Mouse (Mus musculus): ENCODE data around the gene Siah2. TPM values are rescaled to one million over a fixed set of nuclear protein-coding genes. Genes with fewer than 3 reads are reported as not detected.

Siah2 gene
- polyA plus RNA-seq, 1 experiment = 18.4 TPM

DNA sequence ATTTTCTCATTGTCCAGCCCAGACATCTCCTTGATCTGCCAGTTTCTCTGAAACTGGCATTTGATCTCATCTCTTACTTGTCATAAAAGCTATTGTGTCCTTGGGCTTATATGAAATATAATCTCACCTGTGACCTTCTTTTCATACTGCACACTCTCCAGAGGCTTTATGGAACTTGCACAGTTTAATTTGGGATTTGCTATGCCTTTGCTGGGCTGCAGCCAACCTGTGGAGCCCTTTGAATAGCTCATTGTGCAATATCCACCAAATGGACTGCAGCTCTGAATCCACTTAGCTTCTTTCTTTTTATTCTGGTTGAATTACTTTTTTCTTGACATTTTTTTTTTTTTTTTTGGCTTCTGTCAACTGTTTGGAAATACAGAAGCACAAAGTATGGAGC lies 37.3 kb upstream of the Siah2 start:
- H3K4me3 ChIP-seq (ENCODE audit: insufficient read depth, poor library complexity, severe bottlenecking) = no peak overlapping the region
- no peak for TF ChIP-seq FOSL1 (IDR thresholded peaks at IDR 0.05; ENCODE audit: insufficient read depth, low read length, poor library complexity, severe bottlenecking)
- no peak for TF ChIP-seq CEBPB (IDR thresholded peaks at IDR 0.05; ENCODE audit: low read depth)
- no peak for TF ChIP-seq MYOD1 (IDR thresholded peaks at IDR 0.05; ENCODE audit: control insufficient read depth, insufficient read length, low read depth)
- TF ChIP-seq CTCF (IDR thresholded peaks at IDR 0.05; ENCODE audit: control insufficient read depth, insufficient read depth, insufficient read length) = no peak
- TF ChIP-seq MYOG (IDR thresholded peaks at IDR 0.05; ENCODE audit: control insufficient read depth, extremely low read depth, insufficient read length) = no peak
- TF ChIP-seq USF1 (IDR thresholded peaks at IDR 0.05; ENCODE audit: low read depth) = no peak
- no peak for TF ChIP-seq MAX (IDR thresholded peaks at IDR 0.05)
- no peaks in the 10 kb centered on the region for H3K27me3 ChIP-seq (ENCODE audit: control insufficient read depth, insufficient read depth, insufficient read length)
- no peaks in the 10 kb centered on the region for H3K79me3 ChIP-seq (ENCODE audit: low read depth)
- no peaks in the 10 kb centered on the region for H3K79me2 ChIP-seq (ENCODE audit: control insufficient read depth, insufficient read depth)
- no peak overlapping the region for H3ac ChIP-seq (ENCODE audit: control insufficient read depth, insufficient read length, low read depth)
- no peaks in the 10 kb centered on the region for H3K36me3 ChIP-seq (ENCODE audit: control insufficient read depth, insufficient read depth)

DNA sequence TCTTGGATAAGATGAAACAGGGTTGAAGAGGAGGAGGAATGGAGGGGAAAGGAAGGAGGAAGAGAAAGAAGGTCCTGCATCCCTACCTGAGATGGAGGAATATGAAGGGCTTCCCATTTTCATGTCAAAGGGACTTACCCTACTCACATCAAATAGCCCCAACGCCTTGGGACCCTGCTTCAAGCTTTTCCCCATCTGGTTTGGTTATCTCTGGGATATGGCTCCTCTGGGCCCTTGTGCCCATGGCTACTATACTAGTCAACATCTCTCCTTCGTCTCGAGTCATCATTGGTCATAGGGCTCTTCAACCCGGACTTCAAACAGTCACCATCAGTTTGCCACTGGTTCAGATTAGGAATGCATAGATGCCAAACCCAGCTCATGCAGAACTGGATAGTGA lies 35.4 kb upstream of the Siah2 start:
- no peaks in the 10 kb centered on the region for H3K27me3 ChIP-seq (ENCODE audit: control insufficient read depth, insufficient read depth, insufficient read length)
- H3K79me3 ChIP-seq (ENCODE audit: low read depth) = no peaks in the 10 kb centered on the region
- no peaks in the 10 kb centered on the region for H3K79me2 ChIP-seq (ENCODE audit: control insufficient read depth, insufficient read depth)
- H3K36me3 ChIP-seq (ENCODE audit: control insufficient read depth, insufficient read depth) = no peaks in the 10 kb centered on the region
- H3ac ChIP-seq (ENCODE audit: control insufficient read depth, insufficient read length, low read depth) = no peak overlapping the region
- no peak for TF ChIP-seq CEBPB (IDR thresholded peaks at IDR 0.05; ENCODE audit: low read depth)
- TF ChIP-seq MYOD1 (IDR thresholded peaks at IDR 0.05; ENCODE audit: control insufficient read depth, insufficient read length, low read depth) = no peak
- TF ChIP-seq MYOG (IDR thresholded peaks at IDR 0.05; ENCODE audit: control insufficient read depth, extremely low read depth, insufficient read length) = no peak
- TF ChIP-seq CTCF (IDR thresholded peaks at IDR 0.05; ENCODE audit: control insufficient read depth, insufficient read depth, insufficient read length) = no peak
- TF ChIP-seq USF1 (IDR thresholded peaks at IDR 0.05; ENCODE audit: low read depth) = no peak
- no peak for TF ChIP-seq FOSL1 (IDR thresholded peaks at IDR 0.05; ENCODE audit: insufficient read depth, low read length, poor library complexity, severe bottlenecking)
- no peak for TF ChIP-seq MAX (IDR thresholded peaks at IDR 0.05)
- no peak overlapping the region for H3K4me3 ChIP-seq (ENCODE audit: insufficient read depth, poor library complexity, severe bottlenecking)

DNA sequence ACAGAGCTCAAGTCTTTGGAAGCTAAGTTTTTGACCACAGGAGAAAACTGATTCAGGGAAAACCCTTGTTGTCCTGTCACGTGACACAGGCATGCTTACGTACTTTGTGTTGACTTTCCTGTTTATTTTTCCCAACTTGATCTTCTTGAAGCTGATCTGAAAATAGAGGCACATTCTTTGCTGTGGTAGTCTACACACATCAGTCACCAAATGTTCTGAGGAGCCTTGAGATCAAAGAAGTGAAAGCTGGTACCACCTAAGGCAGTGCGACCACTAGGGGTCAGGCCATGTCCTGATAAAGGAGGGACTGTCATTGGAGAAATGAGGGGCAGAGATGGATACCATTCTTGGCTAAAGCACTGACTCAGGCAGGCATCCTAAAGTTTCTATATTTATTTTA lies 34.8 kb upstream of the Siah2 start:
- H3K79me3 ChIP-seq (ENCODE audit: low read depth) = no peaks in the 10 kb centered on the region
- no peaks in the 10 kb centered on the region for H3K36me3 ChIP-seq (ENCODE audit: control insufficient read depth, insufficient read depth)
- H3K27me3 ChIP-seq (ENCODE audit: control insufficient read depth, insufficient read depth, insufficient read length) = no peaks in the 10 kb centered on the region
- no peak overlapping the region for H3K4me3 ChIP-seq (ENCODE audit: insufficient read depth, poor library complexity, severe bottlenecking)
- no peaks in the 10 kb centered on the region for H3K79me2 ChIP-seq (ENCODE audit: control insufficient read depth, insufficient read depth)
- H3ac ChIP-seq (ENCODE audit: control insufficient read depth, insufficient read length, low read depth) = no peak overlapping the region
- no peak for TF ChIP-seq MYOD1 (IDR thresholded peaks at IDR 0.05; ENCODE audit: control insufficient read depth, insufficient read length, low read depth)
- TF ChIP-seq USF1 (IDR thresholded peaks at IDR 0.05; ENCODE audit: low read depth) = peak; percentile 62
- peak; percentile 19 for TF ChIP-seq CTCF (IDR thresholded peaks at IDR 0.05; ENCODE audit: control insufficient read depth, insufficient read depth, insufficient read length)

GRCm38 (mm10) chr3:58726374-58726773 lies 34.2 kb upstream of the Siah2 start:
- Histone ChIP-seq H3K36me3 (ENCODE audit: control insufficient read depth, insufficient read depth) (no peaks in the 10 kb centered on the region), H3K27me3 (ENCODE audit: control insufficient read depth, insufficient read depth, insufficient read length) (no peaks in the 10 kb centered on the region), H3K79me3 (ENCODE audit: low read depth) (no peaks in the 10 kb centered on the region), H3ac (ENCODE audit: control insufficient read depth, insufficient read length, low read depth) (no peak overlapping the region), H3K79me2 (ENCODE audit: control insufficient read depth, insufficient read depth) (no peaks in the 10 kb centered on the region), H3K4me3 (ENCODE audit: insufficient read depth, poor library complexity, severe bottlenecking) (no peak overlapping the region)
- no peak for TF ChIP-seq MYOG (IDR thresholded peaks at IDR 0.05; ENCODE audit: control insufficient read depth, extremely low read depth, insufficient read length)
- TF ChIP-seq FOSL1 (IDR thresholded peaks at IDR 0.05; ENCODE audit: insufficient read depth, low read length, poor library complexity, severe bottlenecking) = peak; percentile 13
- peak; percentile 92 for TF ChIP-seq MYOD1 (IDR thresholded peaks at IDR 0.05; ENCODE audit: control insufficient read depth, insufficient read length, low read depth)

- no peaks in the 10 kb centered on the region for H3K79me3 ChIP-seq (ENCODE audit: low read depth)
- no peaks in the 10 kb centered on the region for H3K36me3 ChIP-seq (ENCODE audit: control insufficient read depth, insufficient read depth)
- H3K27me3 ChIP-seq (ENCODE audit: control insufficient read depth, insufficient read depth, insufficient read length) = no peaks in the 10 kb centered on the region
- no peak overlapping the region for H3K4me3 ChIP-seq (ENCODE audit: insufficient read depth, poor library complexity, severe bottlenecking)
- no peak for TF ChIP-seq USF1 (IDR thresholded peaks at IDR 0.05; ENCODE audit: low read depth)
- TF ChIP-seq MAX (IDR thresholded peaks at IDR 0.05) = no peak
- no peak for TF ChIP-seq CEBPB (IDR thresholded peaks at IDR 0.05; ENCODE audit: low read depth)
- no peak for TF ChIP-seq FOSL1 (IDR thresholded peaks at IDR 0.05; ENCODE audit: insufficient read depth, low read length, poor library complexity, severe bottlenecking)
- TF ChIP-seq CTCF (IDR thresholded peaks at IDR 0.05; ENCODE audit: control insufficient read depth, insufficient read depth, insufficient read length) = no peak
- no peak for TF ChIP-seq MYOD1 (IDR thresholded peaks at IDR 0.05; ENCODE audit: control insufficient read depth, insufficient read length, low read depth)
- H3ac ChIP-seq (ENCODE audit: control insufficient read depth, insufficient read length, low read depth) = no peak overlapping the region
- no peaks in the 10 kb centered on the region for H3K79me2 ChIP-seq (ENCODE audit: control insufficient read depth, insufficient read depth)
Observed at GRCm38 (mm10) chr3:58724815-58725214, 32.6 kb upstream of the Siah2 start.

GRCm38 (mm10) chr3:58723656-58724055 lies 31.5 kb upstream of the Siah2 start:
- Histone ChIP-seq H3ac (ENCODE audit: control insufficient read depth, insufficient read length, low read depth) (no peak overlapping the region), H3K79me3 (ENCODE audit: low read depth) (no peaks in the 10 kb centered on the region), H3K27me3 (ENCODE audit: control insufficient read depth, insufficient read depth, insufficient read length) (no peaks in the 10 kb centered on the region), H3K79me2 (ENCODE audit: control insufficient read depth, insufficient read depth) (no peaks in the 10 kb centered on the region), H3K4me3 (ENCODE audit: insufficient read depth, poor library complexity, severe bottlenecking) (no peak overlapping the region), H3K36me3 (ENCODE audit: control insufficient read depth, insufficient read depth) (no peaks in the 10 kb centered on the region)
- TF ChIP-seq MYOG (IDR thresholded peaks at IDR 0.05; ENCODE audit: control insufficient read depth, extremely low read depth, insufficient read length) (no peak), USF1 (IDR thresholded peaks at IDR 0.05; ENCODE audit: low read depth) (no peak), MYOD1 (IDR thresholded peaks at IDR 0.05; ENCODE audit: control insufficient read depth, insufficient read length, low read depth) (peak; percentile 66), CTCF (IDR thresholded peaks at IDR 0.05; ENCODE audit: control insufficient read depth, insufficient read depth, insufficient read length) (no peak), FOSL1 (IDR thresholded peaks at IDR 0.05; ENCODE audit: insufficient read depth, low read length, poor library complexity, severe bottlenecking) (peak; percentile 45), CEBPB (IDR thresholded peaks at IDR 0.05; ENCODE audit: low read depth) (no peak), MAX (IDR thresholded peaks at IDR 0.05) (no peak)
